Mouse (Mus musculus) E14TG2a.4 (cell line): ENCODE data around the gene Sumf1.

Experiments
- CTCF ChIP-seq: conservative IDR thresholded peaks from 2 replicates; pipeline ENCODE4 v1.5.1; 2014; ENCODE audit warnings: low read length
- NANOG ChIP-seq: IDR thresholded peaks from 2 replicates; pipeline ENCODE4 v1.6.1; 2014; ENCODE audit warnings: borderline replicate concordance, low read length, mixed read lengths
- POU5F1 ChIP-seq: IDR thresholded peaks from 2 replicates; pipeline ENCODE4 v1.6.1; 2014; ENCODE audit warnings: low read length, borderline replicate concordance

GRCm38 (mm10) chr6:108065583-108065982 lies 119.8 kb downstream of the Sumf1 start:
- TF ChIP-seq CTCF (peak; percentile 19; the same call in 1 of the 2 replicates), NANOG (no peak), POU5F1 (no peak)
